Mouse (Mus musculus): ENCODE measurements around the gene Tmem43. TPM values are rescaled to one million over a fixed set of nuclear protein-coding genes. Genes with fewer than 3 reads are reported as not detected.

Gene Tmem43
- total RNA-seq (2014; rRNA removed) = 4.5 and 7.6 TPM in 2 replicates
- polyA plus RNA-seq (2012; rRNA removed) = 8.2 and 9.4 TPM in 2 replicates

- under 1% methylated on average over 74 of the region's 74 CpGs for WGBS
- peak within 1 kb of the TSS; percentile 79 for H3K27ac ChIP-seq (replicated peaks; ENCODE audit: insufficient read depth, low read depth, low read length)
- H3K9ac ChIP-seq (ENCODE audit: low read depth, low read length) = peak within 1 kb of the TSS; percentile 86
- H3K36me3 ChIP-seq (ENCODE audit: control insufficient read depth, insufficient read depth, low read length) = no peaks in the 10 kb centered on the region
- peaks cover 4% of the 10 kb centered on the region; the same call in 1 of the 2 replicates for H3K79me2 ChIP-seq (ENCODE audit: control insufficient read depth, insufficient read depth, low read length)
- peak within 1 kb of the TSS; percentile 79 for H3K4me3 ChIP-seq (ENCODE audit: insufficient read depth, low read depth, low read length)
- no peaks in the 10 kb centered on the region for H3K27me3 ChIP-seq (ENCODE audit: control insufficient read depth, insufficient read depth, low read length)
- peak; percentile 100 for DNase-seq (ENCODE audit: extremely low read depth, low read depth, low spot score)
- H3K4me1 ChIP-seq (ENCODE audit: control insufficient read depth, insufficient read depth, low read length) = peaks cover 7% of the 10 kb centered on the region
- TF ChIP-seq CTCF (IDR thresholded peaks at IDR 0.05; ENCODE audit: low read depth, low read length) = no peak
- TF ChIP-seq POLR2A (IDR thresholded peaks at IDR 0.05; ENCODE audit: extremely low read depth, insufficient read depth, low read length) = peak; percentile 50; the same call in 1 of the 2 replicates
Measured at GRCm38 (mm10) chr6:91472868-91473804, at the start of gene Tmem43, which contains the start of gene Chchd4. Gene Tmem43, plus strand, starts transcription at chr6:91473703. Gene Chchd4, minus strand, starts transcription at chr6:91473546.

GRCm38 (mm10) chr6:91424151-91424550, 49.4 kb upstream of the Tmem43 start:
- Histone ChIP-seq H3K36me3 (ENCODE audit: control insufficient read depth, insufficient read depth, low read length) (no peaks in the 10 kb centered on the region), H3K4me1 (ENCODE audit: control insufficient read depth, insufficient read depth, low read length) (no peaks in the 10 kb centered on the region; the same call in 1 of the 2 replicates)
- WGBS = 43% methylated on average over 4 of the region's 4 CpGs

GRCm38 (mm10) chr6:91440474-91441144, 32.9 kb upstream of the Tmem43 start:
- Histone ChIP-seq H3K27me3 (ENCODE audit: control insufficient read depth, insufficient read depth, low read length) (no peaks in the 10 kb centered on the region), H3K4me3 (ENCODE audit: insufficient read depth, low read depth, low read length) (peak overlapping the region; percentile 61), H3K27ac (replicated peaks; ENCODE audit: insufficient read depth, low read depth, low read length) (no peak overlapping the region), H3K4me1 (ENCODE audit: control insufficient read depth, insufficient read depth, low read length) (peaks cover 4% of the 10 kb centered on the region; the same call in 1 of the 2 replicates), H3K9ac (ENCODE audit: low read depth, low read length) (peak overlapping the region; percentile 47), H3K79me2 (ENCODE audit: control insufficient read depth, insufficient read depth, low read length) (no peaks in the 10 kb centered on the region), H3K36me3 (ENCODE audit: control insufficient read depth, insufficient read depth, low read length) (no peaks in the 10 kb centered on the region)
- WGBS = 2% methylated on average over 30 of the region's 30 CpGs
- TF ChIP-seq POLR2A (IDR thresholded peaks at IDR 0.05; ENCODE audit: extremely low read depth, insufficient read depth, low read length) (peak; percentile 55; the same call in 1 of the 2 replicates), CTCF (IDR thresholded peaks at IDR 0.05; ENCODE audit: low read depth, low read length) (no peak)
- DNase-seq (ENCODE audit: extremely low read depth, low read depth, low spot score) = peak; percentile 87

More at GRCm38 (mm10) chr6:91424151-91424550, 49.4 kb upstream of the Tmem43 start:
- H3K79me2 ChIP-seq (ENCODE audit: control insufficient read depth, insufficient read depth, low read length) = no peaks in the 10 kb centered on the region
- H3K27me3 ChIP-seq (ENCODE audit: control insufficient read depth, insufficient read depth, low read length) = no peaks in the 10 kb centered on the region
- DNase-seq (ENCODE audit: extremely low read depth, low read depth, low spot score) = no peak
- no peak overlapping the region for H3K4me3 ChIP-seq (ENCODE audit: insufficient read depth, low read depth, low read length)
- H3K9ac ChIP-seq (ENCODE audit: low read depth, low read length) = no peak overlapping the region
- TF ChIP-seq CTCF (IDR thresholded peaks at IDR 0.05; ENCODE audit: low read depth, low read length) (no peak), POLR2A (IDR thresholded peaks at IDR 0.05; ENCODE audit: extremely low read depth, insufficient read depth, low read length) (no peak)
- H3K27ac ChIP-seq (replicated peaks; ENCODE audit: insufficient read depth, low read depth, low read length) = no peak overlapping the region

DNA sequence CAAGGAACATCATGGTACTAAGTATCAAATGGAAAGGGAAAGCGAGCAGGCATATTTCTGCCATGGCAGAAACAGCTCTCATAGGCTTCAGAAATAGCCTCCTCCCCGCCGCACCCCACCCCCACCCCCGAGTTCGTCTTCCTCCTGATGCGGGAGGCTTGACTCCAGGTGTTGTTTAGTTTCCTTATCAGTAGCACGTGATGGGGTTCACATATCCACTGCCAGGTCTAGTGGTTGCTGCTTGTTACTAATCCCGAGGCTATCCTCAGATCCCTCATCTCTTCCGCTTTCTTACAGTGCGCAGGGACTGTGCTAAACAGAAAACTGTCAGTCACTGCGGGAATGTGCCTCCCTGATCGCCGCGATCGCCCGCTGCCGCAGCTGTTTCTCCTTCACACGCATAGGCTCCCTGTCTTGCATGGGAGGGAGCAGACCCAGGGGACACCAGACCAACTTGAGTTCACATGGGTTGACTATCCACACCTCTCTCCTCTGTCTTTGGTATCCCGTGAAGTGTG, 32.3 kb upstream of the Tmem43 start:
- H3K27me3 ChIP-seq (ENCODE audit: control insufficient read depth, insufficient read depth, low read length) = no peaks in the 10 kb centered on the region
- peak overlapping the region; percentile 61 for H3K4me3 ChIP-seq (ENCODE audit: insufficient read depth, low read depth, low read length)
- under 1% methylated on average over 19 of the region's 19 CpGs for whole genome bisulfite sequencing
- no peak overlapping the region for H3K27ac ChIP-seq (replicated peaks; ENCODE audit: insufficient read depth, low read depth, low read length)
- H3K9ac ChIP-seq (ENCODE audit: low read depth, low read length) = peak overlapping the region; percentile 47
- peaks cover 4% of the 10 kb centered on the region; the same call in 1 of the 2 replicates for H3K4me1 ChIP-seq (ENCODE audit: control insufficient read depth, insufficient read depth, low read length)
- no peaks in the 10 kb centered on the region for H3K36me3 ChIP-seq (ENCODE audit: control insufficient read depth, insufficient read depth, low read length)
- TF ChIP-seq POLR2A (IDR thresholded peaks at IDR 0.05; ENCODE audit: extremely low read depth, insufficient read depth, low read length) = no peak
- no peak for TF ChIP-seq CTCF (IDR thresholded peaks at IDR 0.05; ENCODE audit: low read depth, low read length)
- H3K79me2 ChIP-seq (ENCODE audit: control insufficient read depth, insufficient read depth, low read length) = no peaks in the 10 kb centered on the region
- peak; percentile 64 for DNase-seq (ENCODE audit: extremely low read depth, low read depth, low spot score)

GRCm38 (mm10) chr6:91445316-91445715, 28.2 kb upstream of the Tmem43 start:
- 83% methylated on average over 3 of the region's 3 CpGs for WGBS
- Histone ChIP-seq H3K9ac (ENCODE audit: low read depth, low read length) (no peak overlapping the region), H3K79me2 (ENCODE audit: control insufficient read depth, insufficient read depth, low read length) (no peaks in the 10 kb centered on the region), H3K27me3 (ENCODE audit: control insufficient read depth, insufficient read depth, low read length) (no peaks in the 10 kb centered on the region), H3K27ac (replicated peaks; ENCODE audit: insufficient read depth, low read depth, low read length) (no peak overlapping the region), H3K4me1 (ENCODE audit: control insufficient read depth, insufficient read depth, low read length) (peaks cover 4% of the 10 kb centered on the region; the same call in 1 of the 2 replicates), H3K4me3 (ENCODE audit: insufficient read depth, low read depth, low read length) (no peak overlapping the region), H3K36me3 (ENCODE audit: control insufficient read depth, insufficient read depth, low read length) (no peaks in the 10 kb centered on the region)
- TF ChIP-seq POLR2A (IDR thresholded peaks at IDR 0.05; ENCODE audit: extremely low read depth, insufficient read depth, low read length) (no peak), CTCF (IDR thresholded peaks at IDR 0.05; ENCODE audit: low read depth, low read length) (no peak)
- DNase-seq (ENCODE audit: extremely low read depth, low read depth, low spot score) = no peak
